Mouse (Mus musculus) forebrain, postnatal 0 days (tissue): ENCODE data around the gene Rbms3. TPM values are rescaled to one million over a fixed set of nuclear protein-coding genes. Genes with fewer than 3 reads are reported as not detected.

Experiments
- ATAC-seq: fragments of 200-750 bp; cut with Nextera tagmentation; 2 replicates; pipeline ENCODE4 v1.8.0; 2017; ENCODE audit warnings: mild to moderate bottlenecking, moderate library complexity
- DNase-seq: peaks from one replicate; pipeline ENCODE4 v3.0.0-alpha.2; 2015
- H3K27ac ChIP-seq: fragments of 300-500 bp; sonication (generic); 2 replicates; pipeline ENCODE4 v1.5.1; 2014; ENCODE audit warnings: low read depth, mild to moderate bottlenecking, antibody characterized with exemption, low read length, moderate library complexity, mixed read lengths
- H3K27me3 ChIP-seq: fragments of 300-500 bp; sonication (generic); 2 replicates; pipeline ENCODE4 v1.6.1; 2014; ENCODE audit warnings: mild to moderate bottlenecking, low read length, mixed read lengths; ENCODE audit not compliant: insufficient read depth
- H3K36me3 ChIP-seq: fragments of 300-500 bp; sonication (generic); 2 replicates; pipeline ENCODE4 v1.6.1; 2014; ENCODE audit warnings: mild to moderate bottlenecking, moderate library complexity; ENCODE audit not compliant: insufficient read depth
- H3K4me1 ChIP-seq: fragments of 300-500 bp; sonication (generic); 2 replicates; pipeline ENCODE4 v1.6.1; 2014; ENCODE audit warnings: antibody characterized with exemption; ENCODE audit not compliant: insufficient read depth
- H3K4me2 ChIP-seq: fragments of 300-500 bp; sonication (generic); 2 replicates; pipeline ENCODE4 v1.6.1; 2014; ENCODE audit warnings: low read depth, mild to moderate bottlenecking, moderate library complexity
- H3K4me3 ChIP-seq: fragments of 300-500 bp; sonication (generic); 2 replicates; pipeline ENCODE4 v1.5.1; 2014; ENCODE audit warnings: low read depth, low read length, mixed read lengths
- H3K9ac ChIP-seq: fragments of 300-500 bp; sonication (generic); 2 replicates; pipeline ENCODE4 v1.6.1; 2014; ENCODE audit warnings: mild to moderate bottlenecking
- H3K9me3 ChIP-seq: fragments of 300-500 bp; sonication (generic); 2 replicates; pipeline ENCODE4 v1.6.1; 2016; ENCODE audit warnings: low read length
- CTCF ChIP-seq: sonication (generic); IDR thresholded peaks from 2 replicates; pipeline ENCODE4 v1.5.1; 2016; ENCODE audit warnings: antibody characterized with exemption, control low read depth, low read depth
- WGBS: fragments of 180-500 bp; shearing (Covaris S2); extraction: QIAGEN DNeasy Blood & Tissue Kit; methylation state at CpG from one replicate; pipeline ENCODE4 v1.1.7; 2014; 5-methylcytosine and 5-hydroxymethylcytosine counted together
- polyA plus RNA-seq: library from polyadenylated mRNA; unstranded; fragments of >200 nt; fragmentation: Nextera tagmentation; extraction: Ambion mirVana; gene quantifications from 2 replicates; pipeline ENCODE4 v1.2.1, GENCODE M21; 2015
- total RNA-seq: library from RNA; depleted of rRNA; stranded (reverse); fragments of >200 nt; gene quantifications from 2 replicates; pipeline ENCODE4 v1.2.3, GENCODE M21; 2014

Gene Rbms3
- total and polyA plus RNA-seq, 2 experiments from 2014 or later, result 29.9 to 38.8 TPM

DNA sequence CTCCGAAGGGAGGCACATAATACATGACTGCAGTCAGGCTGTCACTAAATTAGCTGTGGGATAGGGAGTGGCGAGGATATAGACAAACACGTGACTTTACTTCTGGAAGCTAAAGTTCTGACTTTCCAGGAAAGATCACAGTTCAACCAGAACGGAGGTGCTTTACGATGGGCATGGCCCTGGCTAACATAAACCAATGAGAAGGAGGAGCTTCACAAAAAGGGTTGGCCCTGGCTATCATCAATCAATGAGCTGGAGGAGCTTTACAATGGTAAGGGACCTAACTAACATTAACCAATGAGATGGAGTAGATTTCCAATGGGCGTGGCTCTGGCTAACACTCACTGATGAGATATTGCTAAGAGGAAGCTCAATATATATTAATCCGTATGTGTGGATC lies 457.2 kb downstream of the Rbms3 start:
- Histone ChIP-seq H3K27ac (no peak overlapping the region), H3K9ac (no peak overlapping the region), H3K4me3 (no peak overlapping the region), H3K4me1 (no peaks in the 10 kb centered on the region), H3K4me2 (no peak overlapping the region), H3K27me3 (no peaks in the 10 kb centered on the region), H3K36me3 (no peaks in the 10 kb centered on the region), H3K9me3 (0 out of 2 replicates have a peak, but pooled peaks cover 5% of the 10 kb centered on the region)
- ATAC-seq (no peak), DNase-seq (no peak)
- 94% methylated on average over 7 of the region's 7 CpGs for WGBS
- TF ChIP-seq CTCF, result no peak

DNA sequence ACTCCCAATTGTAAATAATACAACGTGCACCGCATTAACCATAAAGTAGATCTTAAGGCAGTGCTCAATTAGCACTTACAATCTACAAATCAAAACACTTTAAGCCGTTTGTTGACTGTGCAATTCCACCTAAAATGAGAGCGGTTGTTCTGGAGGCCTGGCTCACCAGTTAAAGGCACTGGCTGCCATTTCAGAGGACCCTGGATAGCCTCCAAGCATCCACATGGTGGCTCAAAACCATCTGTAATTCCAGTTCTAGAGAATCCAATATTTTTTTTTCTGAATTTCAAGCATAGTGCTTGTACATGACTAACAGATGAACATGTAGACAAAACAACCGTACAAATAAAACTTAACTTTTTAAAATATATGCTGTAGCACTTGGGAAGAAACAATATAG lies 460.5 kb downstream of the Rbms3 start:
- TF ChIP-seq CTCF, result no peak
- Histone ChIP-seq H3K27me3 (no peaks in the 10 kb centered on the region), H3K9me3 (0 out of 2 replicates have a peak, but pooled peaks cover 5% of the 10 kb centered on the region), H3K4me2 (no peak overlapping the region), H3K4me3 (no peak overlapping the region), H3K27ac (no peak overlapping the region), H3K36me3 (no peaks in the 10 kb centered on the region), H3K9ac (no peak overlapping the region), H3K4me1 (no peaks in the 10 kb centered on the region)
- DNase-seq (no peak), ATAC-seq (no peak)
- 68% methylated on average over 5 of the region's 5 CpGs for WGBS

DNA sequence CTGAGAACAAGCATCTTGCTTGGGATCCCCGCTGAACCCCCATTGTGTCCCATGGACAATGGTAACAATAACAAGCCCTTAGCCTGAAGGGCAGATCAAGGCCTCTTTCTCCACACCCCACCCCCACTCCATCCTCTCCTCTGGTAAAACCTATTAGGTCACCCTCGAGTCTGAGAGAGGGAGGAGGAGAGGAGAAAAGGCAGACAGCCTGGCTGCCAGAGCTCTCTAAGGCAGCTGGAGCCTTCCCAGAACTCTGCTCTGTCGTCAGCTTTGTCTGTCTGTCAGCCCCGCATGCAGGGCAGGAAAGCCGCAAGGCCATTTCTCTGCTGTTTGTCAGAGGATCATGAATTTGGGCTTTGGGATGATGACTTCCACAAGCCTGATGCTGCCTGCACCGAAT lies 466.6 kb downstream of the Rbms3 start:
- H3K4me2 ChIP-seq, result no peak overlapping the region
- no peak for TF ChIP-seq CTCF
- no peaks in the 10 kb centered on the region for H3K36me3 ChIP-seq
- H3K9ac ChIP-seq, result 0 out of 2 replicates have a peak overlapping the region, but pooled peaks have one; percentile 22
- DNase-seq (peak; percentile 19), ATAC-seq (peak; percentile 38; the same call in 1 of the 2 replicates)
- H3K27ac ChIP-seq, result no peak overlapping the region
- no peak overlapping the region; the same call in 1 of the 2 replicates for H3K4me3 ChIP-seq
- H3K9me3 ChIP-seq, result no peaks in the 10 kb centered on the region
- no peaks in the 10 kb centered on the region for H3K27me3 ChIP-seq
- H3K4me1 ChIP-seq, result no peaks in the 10 kb centered on the region
- 4% methylated on average over 6 of the region's 6 CpGs for WGBS

DNA sequence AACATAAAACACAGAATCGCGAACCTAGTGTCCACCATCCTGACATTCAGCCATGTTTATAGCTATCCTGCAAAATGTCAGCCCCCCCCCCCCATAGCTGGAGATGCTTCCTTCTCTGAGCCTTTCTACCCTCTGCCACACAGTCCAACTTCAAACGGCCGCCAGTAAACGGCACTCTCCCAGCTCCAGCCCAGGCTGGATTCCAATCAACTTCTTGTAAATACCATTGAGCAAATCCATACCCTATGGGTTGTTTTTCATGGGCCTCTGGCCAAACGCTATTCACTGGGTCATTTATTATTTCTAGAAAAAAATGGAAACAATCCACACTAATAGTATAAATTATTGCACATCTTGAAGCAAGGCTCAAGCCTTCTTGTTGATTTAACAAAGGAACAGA lies 468.6 kb downstream of the Rbms3 start:
- H3K4me3 ChIP-seq, result no peak overlapping the region
- H3K36me3 ChIP-seq, result no peaks in the 10 kb centered on the region
- H3K27ac ChIP-seq, result no peak overlapping the region
- no peak for TF ChIP-seq CTCF
- 75% methylated on average over 6 of the region's 6 CpGs for WGBS
- no peak overlapping the region for H3K9ac ChIP-seq
- H3K27me3 ChIP-seq, result no peaks in the 10 kb centered on the region
- ATAC-seq (no peak), DNase-seq (no peak)
- no peak overlapping the region for H3K4me2 ChIP-seq
- H3K4me1 ChIP-seq, result no peaks in the 10 kb centered on the region
- H3K9me3 ChIP-seq, result no peaks in the 10 kb centered on the region

DNA sequence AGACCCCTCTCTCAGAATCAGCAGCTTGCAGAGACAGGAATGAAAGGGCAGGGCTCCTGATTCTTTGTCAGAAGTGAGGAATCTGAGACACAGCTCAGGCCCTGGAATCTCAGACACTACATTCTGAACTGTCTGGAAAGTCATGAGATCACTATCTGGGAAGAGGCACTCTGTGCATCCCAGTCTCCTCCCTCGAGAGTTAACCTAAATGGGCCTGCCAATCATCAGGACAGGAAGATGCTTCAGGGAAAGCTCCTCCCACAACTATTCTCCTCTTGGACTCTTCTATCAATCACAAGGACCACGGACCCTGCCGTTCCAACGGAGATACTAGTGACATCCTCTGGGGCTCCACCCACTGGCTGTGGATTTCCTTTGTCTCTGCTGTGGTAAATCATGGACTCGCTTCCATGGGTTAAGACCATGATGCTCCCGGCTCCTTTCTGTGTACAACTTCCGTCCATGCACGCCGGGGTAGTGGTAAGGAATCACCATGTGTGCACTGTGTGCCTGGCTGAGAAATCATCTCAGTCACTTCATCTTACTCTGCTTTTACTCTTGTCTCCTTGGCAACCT lies 473.3 kb downstream of the Rbms3 start:
- Histone ChIP-seq H3K9me3 (no peaks in the 10 kb centered on the region), H3K27ac (no peak overlapping the region), H3K27me3 (no peaks in the 10 kb centered on the region), H3K4me1 (no peaks in the 10 kb centered on the region), H3K4me2 (no peak overlapping the region), H3K9ac (no peak overlapping the region), H3K4me3 (no peak overlapping the region), H3K36me3 (no peaks in the 10 kb centered on the region)
- DNase-seq (no peak), ATAC-seq (no peak)
- no peak for TF ChIP-seq CTCF
- 77% methylated on average over 9 of the region's 9 CpGs for WGBS

DNA sequence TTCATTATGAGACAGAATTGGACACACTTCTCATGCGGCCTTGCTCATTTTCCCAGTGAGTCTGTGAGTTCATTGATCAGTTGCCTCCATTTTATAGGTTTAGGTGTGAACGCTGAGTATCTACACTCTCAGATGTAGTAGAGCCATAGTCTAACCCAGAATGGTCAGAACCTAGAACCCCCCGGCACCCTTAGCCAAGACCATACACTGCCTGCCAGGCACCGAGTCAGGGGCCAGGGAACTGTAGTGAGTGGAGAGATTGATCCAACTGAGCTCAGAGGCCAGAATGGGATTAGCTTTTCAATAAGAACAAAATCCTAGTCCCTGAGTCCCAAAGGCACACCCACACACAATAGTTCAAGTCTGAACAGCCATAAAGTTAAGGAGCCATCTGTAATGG lies 475.1 kb downstream of the Rbms3 start:
- H3K27me3 ChIP-seq, result no peaks in the 10 kb centered on the region
- H3K27ac ChIP-seq, result no peak overlapping the region
- H3K4me3 ChIP-seq, result no peak overlapping the region
- H3K9me3 ChIP-seq, result no peaks in the 10 kb centered on the region
- no peak for DNase-seq
- ATAC-seq, result no peak
- WGBS, result 93% methylated on average over 4 of the region's 4 CpGs
- no peak overlapping the region for H3K9ac ChIP-seq
- no peak overlapping the region for H3K4me2 ChIP-seq
- no peak for TF ChIP-seq CTCF
- no peaks in the 10 kb centered on the region for H3K36me3 ChIP-seq
- H3K4me1 ChIP-seq, result no peaks in the 10 kb centered on the region

GRCm38 (mm10) chr9:117153686-117154274 lies 475.9 kb downstream of the Rbms3 start:
- Histone ChIP-seq H3K9ac (no peak overlapping the region), H3K36me3 (no peaks in the 10 kb centered on the region), H3K27ac (no peak overlapping the region), H3K4me2 (no peak overlapping the region), H3K4me1 (no peaks in the 10 kb centered on the region), H3K9me3 (no peaks in the 10 kb centered on the region), H3K4me3 (no peak overlapping the region), H3K27me3 (no peaks in the 10 kb centered on the region)
- no peak for DNase-seq
- WGBS, result 73% methylated on average over 20 of the region's 20 CpGs
- TF ChIP-seq CTCF, result no peak
- no peak for ATAC-seq
